Mouse (Mus musculus): Measurements from ENCODE around the gene Rnf217. TPM values are rescaled to one million over a fixed set of nuclear protein-coding genes. Genes with fewer than 3 reads are reported as not detected.

Rnf217 gene
- total RNA-seq (2022): 1 to 10 TPM; 8.5 to 9.4 (median 9.1) TPM

DNA sequence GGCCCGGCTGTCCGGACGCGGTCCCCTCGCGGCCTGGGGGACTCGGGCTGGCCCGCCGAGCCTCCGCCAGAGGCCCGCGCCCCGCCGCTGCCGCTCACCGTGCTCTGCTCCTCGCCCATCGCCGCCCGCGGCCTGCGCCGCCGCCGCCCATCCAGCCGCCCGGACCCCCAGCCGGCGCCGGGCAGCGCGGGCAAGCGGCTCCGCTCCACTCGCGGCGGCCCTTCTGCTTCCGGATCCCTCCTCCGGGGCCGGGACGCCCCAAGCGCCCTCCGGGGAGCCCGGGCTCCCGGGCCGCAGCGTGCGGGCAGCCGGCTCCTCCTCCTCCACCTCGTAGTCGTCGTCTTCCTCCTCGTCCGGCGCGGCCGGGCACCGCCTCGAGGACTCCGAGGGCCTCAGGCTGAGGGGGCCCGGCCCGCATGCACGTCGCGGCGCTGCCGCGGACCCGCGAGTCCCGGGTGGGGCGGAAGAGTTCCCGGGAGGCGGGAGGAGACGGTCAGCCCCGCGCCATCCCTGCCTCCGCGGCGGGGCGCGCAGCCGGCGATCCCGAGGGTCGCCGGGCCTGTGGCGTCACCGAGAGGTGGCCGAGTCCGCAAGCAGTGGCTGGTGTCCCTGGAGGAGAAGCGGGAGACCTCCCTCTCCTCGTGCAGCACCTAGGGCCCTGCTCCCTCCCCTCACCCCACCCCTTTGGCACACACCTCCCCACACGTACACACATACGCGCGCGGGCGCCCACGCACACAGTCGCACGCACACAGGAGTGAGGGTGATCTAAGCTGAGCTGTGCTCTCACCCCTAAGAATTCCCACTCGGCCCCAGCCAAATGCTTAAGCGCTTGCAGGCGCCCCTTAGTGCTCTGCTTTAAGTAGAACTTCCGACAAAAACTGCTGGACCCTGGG, at the start of gene Rnf217:
Rnf217 (minus strand) TSS at position 119 of the 896 bp plus-strand sequence.
- peak; percentile 53 for DNase-seq

DNA sequence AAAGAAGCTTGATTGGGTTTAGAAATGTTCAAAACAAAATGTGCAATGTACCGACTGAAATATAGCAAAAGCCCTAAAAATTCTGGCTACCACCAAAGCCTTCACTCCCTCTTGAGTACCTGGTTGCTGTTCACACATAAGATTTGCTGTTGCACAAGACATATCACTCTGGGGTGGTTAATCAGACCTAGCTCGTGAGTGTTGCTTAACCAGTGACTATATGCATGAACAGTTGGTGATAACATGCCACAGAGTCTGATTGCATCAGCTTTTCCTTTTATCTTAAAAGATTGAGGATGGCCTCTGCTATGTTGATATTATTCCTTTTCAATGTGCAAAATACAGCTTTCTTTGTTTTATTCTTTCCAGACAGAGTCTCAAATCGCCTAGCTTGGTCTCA, 38.3 kb upstream of the Rnf217 start:
- no peak for DNase-seq

DNA sequence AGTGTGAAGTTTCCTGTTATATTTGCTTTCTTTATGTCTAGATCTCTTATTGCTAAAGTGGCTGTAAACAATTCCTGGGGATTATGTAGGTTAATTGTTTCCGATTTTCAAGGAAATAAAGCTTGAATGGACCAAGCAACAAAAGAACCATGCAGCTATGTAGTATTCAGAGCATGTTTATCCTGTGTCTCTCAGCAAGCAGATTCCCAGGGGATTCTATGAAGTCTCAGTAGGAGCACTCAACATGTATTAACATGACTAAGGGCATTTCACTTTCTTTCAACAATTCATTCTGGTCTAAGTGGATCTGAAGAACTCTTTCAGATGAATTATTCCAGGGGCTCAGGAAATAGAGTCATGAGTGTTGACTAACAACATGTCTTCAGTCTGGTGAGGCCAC, 37.1 kb upstream of the Rnf217 start:
- DNase-seq: no peak

DNA sequence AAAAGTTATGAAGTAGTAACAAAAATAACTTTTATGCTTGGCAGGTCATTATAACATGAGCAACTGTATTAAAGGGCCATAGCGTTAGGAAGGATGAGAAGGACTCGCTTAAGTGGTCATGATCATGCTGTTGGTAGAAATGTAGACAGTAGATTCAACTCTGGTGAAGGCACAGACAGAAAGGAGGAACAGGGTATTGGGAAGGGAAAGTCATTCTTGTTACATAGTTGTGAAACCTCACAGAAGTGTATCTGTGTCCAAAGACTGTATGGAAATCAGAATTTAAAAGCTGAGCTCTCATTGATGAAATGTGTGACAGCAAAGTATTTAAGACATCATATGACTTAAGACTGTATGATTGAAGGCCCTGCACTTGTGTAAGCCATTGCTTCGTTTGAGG, 26.1 kb upstream of the Rnf217 start:
- no peak for DNase-seq

DNA sequence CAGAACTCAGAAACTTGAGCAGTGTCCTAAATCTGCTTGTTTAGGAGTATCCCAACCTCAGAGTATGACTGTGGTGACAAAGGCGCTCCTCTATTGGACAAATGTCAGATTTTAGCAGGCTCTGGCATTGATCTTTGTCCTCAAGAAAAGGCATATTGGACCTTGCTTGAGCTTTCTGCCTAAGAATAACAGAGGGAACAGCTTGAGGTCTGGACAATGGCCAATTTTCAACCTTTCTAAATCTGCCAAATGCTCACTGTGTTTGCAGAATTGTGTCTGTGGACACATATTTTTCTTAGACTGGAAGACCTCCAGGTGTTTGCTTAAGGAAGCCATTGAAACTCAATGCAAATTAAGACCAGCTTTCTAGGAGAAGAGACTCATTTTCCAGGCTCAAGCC, 23.0 kb upstream of the Rnf217 start:
- no peak for DNase-seq

DNA sequence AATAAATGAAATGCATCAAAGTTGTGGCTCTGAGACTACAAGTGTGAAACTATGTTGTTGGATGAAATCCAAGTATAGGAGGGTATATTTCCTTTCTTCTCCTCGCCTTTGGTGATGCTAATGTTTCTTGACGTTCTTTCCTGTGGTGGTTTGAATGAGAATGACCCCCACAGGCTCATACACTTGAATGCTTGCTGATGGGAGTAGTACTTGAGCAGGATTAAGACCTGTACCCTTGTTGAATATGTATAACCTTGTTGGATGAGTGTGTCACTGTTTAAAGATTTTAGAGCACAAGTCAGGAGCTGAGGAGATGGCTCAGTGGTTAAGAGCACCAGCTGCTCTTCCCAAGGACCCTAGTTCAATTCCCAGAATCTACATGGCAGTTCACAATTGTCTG, 6.4 kb upstream of the Rnf217 start:
- DNase-seq: no peak

DNA sequence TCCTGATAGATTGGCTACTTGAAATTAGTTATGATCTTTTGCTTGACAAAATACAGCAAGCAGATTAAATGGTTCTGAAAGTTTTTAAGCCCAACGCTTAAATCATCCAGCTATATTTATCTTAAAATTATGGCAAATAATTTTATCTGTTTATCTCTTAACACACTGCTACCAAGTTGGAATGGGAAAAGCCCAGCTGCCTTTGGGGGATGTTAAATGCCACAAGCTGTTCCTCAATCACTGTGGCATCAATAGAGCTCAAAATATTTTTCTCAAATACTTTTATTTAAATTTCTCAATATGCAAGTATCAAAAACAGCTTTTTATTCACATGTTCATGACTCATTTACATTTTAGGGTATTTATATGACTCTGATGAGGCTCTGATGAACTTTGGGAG, 5.1 kb upstream of the Rnf217 start:
- no peak for DNase-seq

DNA sequence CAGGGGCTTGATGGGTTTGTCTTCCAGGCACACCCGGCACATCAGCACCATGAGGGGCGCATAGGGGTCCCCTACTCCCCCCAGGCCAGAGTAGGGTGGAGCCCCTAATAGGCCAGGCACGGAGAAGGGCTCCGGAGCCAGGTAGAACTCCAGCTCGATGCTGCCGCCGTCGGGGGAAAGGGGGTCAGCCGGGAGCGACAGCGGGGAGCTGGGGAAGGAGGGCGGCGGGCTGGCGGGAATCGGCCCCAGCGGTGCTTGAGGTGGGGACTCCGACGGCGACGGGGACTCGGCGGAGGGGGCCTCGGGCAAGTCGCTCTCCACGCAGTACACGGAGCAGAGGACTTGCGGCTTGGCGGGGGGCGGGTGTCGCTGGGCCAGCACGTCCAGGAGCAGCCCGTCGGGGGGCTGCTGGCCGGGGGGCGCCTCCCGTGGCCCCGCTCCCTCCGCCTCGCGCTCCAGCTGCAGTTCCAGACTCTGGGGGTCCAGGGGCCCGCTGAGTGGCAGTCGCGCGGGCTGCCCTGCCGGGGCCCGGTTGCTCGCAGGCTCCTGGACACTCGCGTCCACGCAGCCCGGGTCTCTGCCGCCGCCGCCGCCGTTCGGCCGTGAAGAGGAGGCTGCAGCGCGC, 431 bp downstream of the Rnf217 start:
- no peak for DNase-seq

DNA sequence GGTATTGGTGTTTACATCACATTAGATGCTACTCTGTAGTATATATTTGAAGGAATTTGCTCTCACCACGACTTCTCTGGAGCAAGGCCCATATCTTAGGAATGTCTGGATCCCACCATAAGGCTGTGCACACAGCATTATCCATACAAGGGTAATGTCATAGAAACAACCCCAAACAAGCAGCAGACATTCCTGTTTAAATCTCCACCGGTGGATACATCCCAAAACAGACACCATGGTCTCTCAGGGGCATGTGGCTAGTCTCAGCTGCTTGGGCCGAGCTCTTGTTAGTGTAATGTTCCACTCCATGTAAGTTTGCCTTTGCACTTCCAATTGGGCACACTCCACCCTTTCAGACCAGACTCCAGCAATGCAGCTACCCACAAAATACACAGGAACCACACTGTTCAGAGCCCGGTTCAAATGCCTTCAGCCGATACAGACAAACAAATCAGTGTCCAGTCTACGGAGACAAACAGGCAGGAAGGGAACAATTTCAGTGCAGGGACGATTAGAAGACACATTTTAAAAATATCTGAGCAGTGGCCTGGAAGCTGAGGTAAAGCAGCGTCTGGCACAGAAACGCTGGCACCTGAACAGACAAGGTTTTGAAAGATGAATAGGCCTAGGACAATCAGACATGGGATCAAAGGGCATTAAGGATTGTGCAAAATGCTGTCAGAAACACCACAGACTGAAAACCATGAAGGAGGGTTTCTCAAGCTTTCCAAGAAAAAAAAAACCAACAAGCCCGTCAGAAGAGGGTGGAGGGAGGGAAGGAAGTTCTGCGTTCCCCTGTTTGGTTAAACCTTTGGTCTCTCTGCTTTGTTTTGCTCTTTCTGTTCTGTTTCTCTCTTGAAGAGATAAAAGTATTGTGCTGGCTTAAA, 1.8 kb downstream of the Rnf217 start:
- DNase-seq: no peak

DNA sequence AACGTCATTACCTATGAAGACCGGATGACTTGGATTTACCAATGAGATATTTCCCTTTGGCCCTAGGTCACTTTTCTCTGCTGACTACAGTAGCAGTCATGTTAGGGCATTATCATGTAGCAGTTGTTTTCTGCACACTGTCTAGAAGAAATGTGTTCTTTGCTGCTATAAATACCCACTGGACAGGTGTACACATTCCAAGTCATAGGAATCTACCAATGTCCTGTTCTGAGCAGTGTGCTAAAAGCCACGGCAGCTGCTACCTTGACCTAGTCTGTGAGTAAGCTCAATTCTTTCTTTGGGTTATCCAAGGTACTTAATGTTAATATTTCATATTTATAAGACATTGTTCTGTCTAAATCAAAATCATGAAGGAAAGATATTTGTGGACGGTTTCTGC, 5.1 kb downstream of the Rnf217 start:
- DNase-seq: no peak

DNA sequence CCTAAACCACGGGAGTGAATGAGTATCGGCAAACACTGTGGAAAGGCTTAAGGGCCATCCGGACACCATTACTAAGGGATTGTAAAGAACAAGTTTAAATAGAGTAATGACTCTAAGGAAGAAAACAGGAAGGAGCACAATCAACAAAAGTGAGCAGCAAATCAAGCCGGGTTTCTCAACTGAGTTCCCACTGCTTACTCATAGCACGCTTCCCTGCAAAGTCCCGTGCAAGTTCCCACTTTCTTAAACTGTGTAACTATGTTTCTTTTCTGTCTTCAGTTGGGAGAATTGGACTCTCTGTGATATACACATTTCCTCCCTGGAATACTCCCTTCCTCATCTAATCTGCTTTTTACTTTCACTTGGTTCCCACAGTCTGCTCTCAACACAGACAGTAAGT, 8.9 kb downstream of the Rnf217 start:
- DNase-seq: no peak

DNA sequence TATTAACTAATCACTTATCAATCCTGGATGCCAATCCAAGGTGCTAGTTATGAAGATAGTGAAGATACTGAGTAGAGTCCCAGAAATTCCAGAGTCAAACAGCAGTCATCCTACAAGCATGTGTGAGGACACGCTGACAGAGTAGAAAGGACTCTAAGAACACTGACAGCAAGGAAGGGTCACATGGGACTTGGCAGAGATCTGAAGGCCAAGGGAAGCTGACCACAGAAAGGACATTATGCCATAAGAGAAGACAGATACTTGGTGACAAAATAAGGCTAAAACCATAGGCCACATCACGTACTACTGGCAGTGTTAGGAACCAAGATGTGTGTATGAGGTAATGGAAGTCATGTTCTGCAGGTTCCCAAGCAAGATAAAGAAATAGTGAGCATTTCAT, 11.1 kb downstream of the Rnf217 start:
- peak; percentile 35 for DNase-seq

DNA sequence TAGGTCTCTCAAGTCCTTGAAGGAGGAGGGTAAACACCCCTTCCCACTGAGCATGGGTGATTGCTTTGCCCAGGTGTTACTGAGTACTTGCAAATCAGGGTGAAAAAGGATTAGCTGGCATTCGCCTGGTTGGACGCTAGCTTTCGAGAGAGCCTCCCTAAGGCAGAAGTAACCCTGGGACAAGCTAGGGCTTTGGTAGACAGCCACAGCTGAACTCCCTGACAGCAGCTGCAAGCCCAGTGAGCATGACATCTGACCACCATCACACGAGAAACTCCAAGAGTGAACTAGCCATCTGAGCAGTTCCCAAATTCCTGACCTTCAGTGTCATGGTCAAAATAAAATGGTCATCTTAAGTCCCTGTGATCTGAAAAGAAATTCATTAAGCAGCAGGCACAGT, 12.2 kb downstream of the Rnf217 start:
- DNase-seq: no peak

DNA sequence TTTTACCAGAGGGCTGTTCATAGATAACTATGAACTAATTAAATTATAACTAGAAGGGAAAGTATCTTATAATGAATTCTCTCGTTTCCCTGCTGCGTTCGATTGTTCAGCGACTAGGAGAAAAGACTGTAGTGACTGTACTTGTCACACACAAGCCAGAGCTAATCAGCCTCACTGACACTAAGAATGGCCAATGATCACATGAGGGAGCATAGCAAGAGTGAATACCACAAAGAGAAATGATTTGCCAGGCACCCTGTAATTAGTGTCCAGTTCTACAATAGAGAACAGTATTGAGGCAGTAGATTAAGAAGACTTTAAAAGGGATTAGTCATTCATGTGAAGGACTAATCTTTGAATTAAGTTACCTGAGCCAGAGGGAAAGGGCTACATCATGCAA, 13.7 kb downstream of the Rnf217 start:
- no peak for DNase-seq

DNA sequence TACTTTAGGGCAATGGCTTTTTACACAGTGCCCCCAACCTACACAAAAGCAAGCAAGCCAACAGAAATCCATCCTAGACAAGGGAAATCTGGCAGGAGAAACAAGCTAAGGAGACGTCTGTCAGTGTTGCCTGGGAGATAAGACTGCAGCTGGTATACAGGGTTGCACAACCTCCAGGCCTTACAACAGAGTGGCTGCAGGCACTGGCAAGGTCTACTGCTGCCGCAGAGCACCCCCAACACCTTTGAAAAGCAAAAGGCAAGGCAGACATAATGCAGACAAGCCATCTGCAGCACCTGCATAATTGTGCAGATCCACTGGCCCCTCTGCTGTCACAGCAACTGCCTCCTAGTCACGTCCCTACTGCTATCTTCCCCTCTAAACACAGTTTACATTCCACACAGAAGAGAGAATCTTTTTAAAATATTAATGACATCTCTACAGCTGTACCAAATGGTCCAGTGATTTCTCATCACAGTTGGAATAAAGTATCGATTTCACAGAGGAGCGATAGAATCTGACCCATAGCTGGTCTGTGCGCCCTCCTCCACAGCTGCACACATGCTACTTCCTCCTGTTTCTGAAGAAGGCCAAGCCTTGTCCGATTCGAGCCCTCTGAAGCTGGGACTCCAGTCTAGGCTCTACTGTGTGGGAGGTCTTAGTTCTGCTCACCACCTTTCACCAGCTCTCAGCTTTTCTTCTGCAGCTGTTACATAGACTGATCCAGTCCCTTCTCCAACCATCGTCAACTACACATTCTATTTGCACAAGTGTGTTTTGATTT, 16.1 kb downstream of the Rnf217 start:
- peak; percentile 57 for DNase-seq

DNA sequence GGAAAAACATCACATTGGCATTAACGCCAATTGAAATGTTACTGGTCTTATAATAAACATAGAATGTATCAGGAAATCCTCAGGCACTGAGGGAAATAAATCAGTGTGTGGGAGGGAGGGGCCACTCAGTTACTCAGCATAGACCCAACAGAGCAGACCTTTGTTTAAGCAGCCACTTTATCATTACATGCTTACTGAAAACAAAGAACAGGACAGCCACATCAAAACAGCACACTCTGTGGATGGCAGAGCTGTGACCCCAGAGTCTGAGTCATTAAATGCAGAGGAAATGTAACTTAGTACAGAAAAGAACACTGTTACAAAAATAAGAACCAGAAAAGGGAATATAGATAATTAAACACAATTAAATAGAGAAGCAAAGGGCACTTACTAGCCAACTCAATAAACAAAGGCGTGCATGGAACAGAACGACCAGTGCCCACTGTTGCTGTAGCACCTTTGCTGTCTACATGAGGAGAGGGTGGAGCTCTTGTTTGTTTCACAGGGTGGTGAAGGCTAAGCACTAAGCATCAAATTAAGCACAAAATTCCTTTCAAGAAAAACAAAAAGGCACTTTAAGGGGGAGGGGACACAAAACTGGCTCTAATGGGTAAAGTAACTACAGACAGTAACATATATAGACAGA, 16.8 kb downstream of the Rnf217 start:
- DNase-seq: no peak

DNA sequence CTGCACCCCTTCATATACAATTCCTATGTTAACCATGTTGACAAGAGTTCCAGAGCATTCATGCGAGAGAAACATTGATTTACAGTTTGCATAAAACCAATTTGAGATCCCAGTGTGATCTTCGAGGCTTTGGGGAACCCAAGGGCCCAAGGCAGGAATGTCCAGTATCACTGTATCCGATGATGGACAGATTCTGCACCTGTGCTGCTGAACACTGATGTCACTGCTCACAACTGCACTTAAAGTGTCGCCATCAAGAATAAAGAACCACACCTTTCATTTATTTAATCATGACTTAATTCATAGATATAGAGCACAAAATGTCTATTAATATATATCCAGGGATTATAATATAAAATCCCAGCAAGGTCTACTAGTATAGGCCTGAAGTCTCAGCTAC, 28.3 kb downstream of the Rnf217 start:
- DNase-seq: no peak

DNA sequence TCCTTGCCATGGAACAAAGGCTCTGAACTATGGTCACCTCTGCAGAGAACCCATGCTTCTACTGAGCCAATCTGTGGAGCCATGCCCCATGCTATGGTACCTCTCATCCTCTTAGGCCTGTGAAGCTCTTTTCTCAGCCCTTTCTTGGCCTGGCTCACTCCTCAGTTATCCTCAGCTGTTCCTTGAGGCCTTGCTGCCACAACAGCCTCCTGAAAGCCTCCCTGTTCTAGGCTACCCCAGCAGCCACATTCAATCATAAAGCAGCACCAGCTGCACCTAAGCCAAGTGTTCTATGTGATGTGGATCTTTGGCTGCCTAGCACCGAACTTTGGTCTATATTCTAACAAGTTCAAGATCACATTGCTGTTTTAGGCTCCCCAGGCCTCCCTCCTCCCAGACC, 28.9 kb downstream of the Rnf217 start:
- no peak for DNase-seq

DNA sequence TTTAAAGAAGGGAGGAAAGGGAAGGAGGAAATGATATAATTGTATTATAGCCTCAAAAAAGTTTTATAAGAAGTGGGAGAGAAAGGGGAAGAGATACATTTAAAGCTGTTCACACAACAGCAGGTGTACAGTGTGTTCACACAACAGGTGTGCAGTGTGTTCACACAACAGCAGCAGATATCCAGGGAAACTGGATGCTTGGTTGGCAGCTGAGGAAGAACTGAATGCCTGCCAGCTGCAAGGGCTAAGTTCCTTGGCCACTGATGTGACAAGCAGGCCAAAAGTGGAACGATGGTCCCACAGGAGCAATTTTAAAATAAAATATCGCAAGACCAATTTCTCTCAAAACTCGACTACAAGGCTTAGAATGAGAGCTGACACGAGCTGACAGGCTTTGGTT, 35.7 kb downstream of the Rnf217 start:
- no peak for DNase-seq

DNA sequence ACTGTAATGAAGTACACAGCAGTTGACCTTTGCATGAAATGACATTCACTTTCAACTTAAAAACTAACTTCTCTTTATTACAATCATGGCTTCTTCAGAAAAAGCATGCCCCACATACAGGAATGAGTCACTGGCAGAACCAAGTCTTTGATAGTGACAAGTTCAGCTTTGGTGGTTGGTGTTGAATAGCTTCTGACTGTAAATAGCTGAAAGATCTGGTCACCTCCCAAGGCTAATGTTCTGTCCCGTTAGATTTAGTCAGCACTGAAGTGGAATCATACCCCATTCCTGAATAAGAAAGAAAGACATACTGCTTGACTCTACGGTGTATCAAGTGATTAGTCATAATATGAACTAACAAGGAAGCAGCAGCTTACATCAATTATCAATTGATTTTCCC, 51.7 kb downstream of the Rnf217 start:
- DNase-seq: no peak

DNA sequence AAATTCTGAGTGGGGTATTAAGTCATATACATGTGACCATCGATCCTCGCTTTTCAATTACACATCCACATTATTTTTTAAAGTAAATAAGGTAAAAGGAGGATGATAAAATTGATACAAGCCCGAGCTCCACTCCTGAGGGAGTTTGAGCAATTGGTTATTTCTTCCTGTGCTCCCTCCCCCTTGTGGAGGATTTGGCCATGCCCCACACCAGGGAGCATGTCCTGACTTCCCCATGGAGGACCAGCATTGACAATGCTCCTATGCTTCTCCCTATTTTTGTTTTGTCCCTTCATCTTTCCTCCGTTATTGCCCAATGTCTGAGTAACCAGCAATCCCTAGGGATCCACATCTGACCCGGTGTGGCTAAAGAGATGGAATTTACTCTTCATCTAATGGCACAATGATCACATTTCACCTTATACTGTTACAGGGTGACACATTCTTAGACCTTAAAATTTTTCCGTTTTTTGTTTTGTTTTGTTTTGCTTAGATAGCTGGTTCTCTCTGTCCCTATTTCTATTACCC, 53.5 kb downstream of the Rnf217 start:
- DNase-seq: no peak

DNA sequence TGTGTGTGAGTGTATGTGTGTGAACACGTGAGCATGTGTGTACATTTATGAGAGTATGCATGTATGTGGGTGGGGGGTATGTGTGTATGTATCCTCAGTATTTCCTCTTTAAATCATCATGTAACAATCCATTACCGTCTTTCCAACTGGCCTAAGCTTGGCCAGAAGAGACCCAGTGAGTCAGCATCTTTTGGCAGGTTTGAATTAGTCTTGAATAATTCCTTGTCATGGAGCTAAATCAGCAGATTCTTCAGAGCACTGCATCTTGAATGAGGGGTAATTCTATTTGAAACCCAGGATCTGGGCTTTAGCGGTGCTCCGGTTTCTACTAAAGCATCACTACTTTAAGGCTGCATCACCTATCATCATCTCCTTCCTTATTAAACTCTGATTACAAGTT, 55.7 kb downstream of the Rnf217 start:
- no peak for DNase-seq

Measured in adrenal gland, adult 8-10 months (tissue).